Mouse (Mus musculus): ENCODE results near the gene Zfp882. TPM values are rescaled to one million over a fixed set of nuclear protein-coding genes. Genes with fewer than 3 reads are reported as not detected.
A peak's percentile ranks its signal among the peaks of the same experiment; 100 is the strongest.
"Not testable (repeated sequence)": the region's sequence is repeated elsewhere in the genome, so short reads cannot be mapped to it uniquely, and the experiment has no call there.

The Zfp882 gene
- 15.1 and 18.7 TPM in 2 replicates for polyA plus RNA-seq (2015; fragmentation: Nextera tagmentation; extraction: Ambion mirVana)

- Histone ChIP-seq H3K4me1 (0 out of 2 replicates have a peak, but pooled peaks cover 5% of the 10 kb centered on the region), H3K27me3 (no peaks in the 10 kb centered on the region), H3K27ac (peak within 1 kb of the TSS; percentile 97), H3K36me3 (ENCODE audit: poor library complexity, severe bottlenecking) (peaks cover 3% of the 10 kb centered on the region), H3K4me3 (peak within 1 kb of the TSS; percentile 59), H3K9me3 (replicated peaks) (no peaks in the 10 kb centered on the region; the same call in 1 of the 2 replicates), H3K9ac (peak within 1 kb of the TSS; percentile 79), H3K4me2 (peak within 1 kb of the TSS; percentile 63)
- ATAC-seq: peak; percentile 97
- 4% methylated on average over 47 of the region's 47 CpGs for WGBS
These were observed at the start of gene Zfp882, which contains the start of gene Zfp617 for GRCm38 (mm10) chr8:71908309-71909261. Gene Zfp882, plus strand, starts transcription at chr8:71908608. Gene Zfp617, plus strand, starts transcription at chr8:71908635.

GRCm38 (mm10) chr8:71861551-71861950 is 46.9 kb upstream of the Zfp882 start:
- H3K4me2 ChIP-seq; H3K9me3 ChIP-seq (replicated peaks); H3K9ac ChIP-seq; H3K27me3 ChIP-seq; H3K27ac ChIP-seq; H3K36me3 ChIP-seq (ENCODE audit: poor library complexity, severe bottlenecking); ATAC-seq; H3K4me3 ChIP-seq; H3K4me1 ChIP-seq: not testable (repeated sequence)
- 76% methylated on average over 1 of the region's 1 CpGs for WGBS

- not testable (repeated sequence) for H3K4me2 ChIP-seq; H3K36me3 ChIP-seq (ENCODE audit: poor library complexity, severe bottlenecking); ATAC-seq; H3K27ac ChIP-seq; H3K9ac ChIP-seq; H3K27me3 ChIP-seq; H3K9me3 ChIP-seq (replicated peaks); H3K4me1 ChIP-seq; H3K4me3 ChIP-seq
These were observed 46.4 kb upstream of the Zfp882 start for GRCm38 (mm10) chr8:71862038-71862437.

GRCm38 (mm10) chr8:71881618-71882274 is 26.7 kb upstream of the Zfp882 start, which contains the start of gene Zfp709:
Gene Zfp709, plus strand, starts transcription at chr8:71882019.
- Histone ChIP-seq H3K27me3 (no peaks in the 10 kb centered on the region), H3K9ac (peak within 1 kb of the TSS; percentile 84), H3K4me3 (peak within 1 kb of the TSS; percentile 67), H3K4me1 (0 out of 2 replicates have a peak, but pooled peaks cover 8% of the 10 kb centered on the region), H3K36me3 (ENCODE audit: poor library complexity, severe bottlenecking) (peaks cover 24% of the 10 kb centered on the region), H3K27ac (peak within 1 kb of the TSS; percentile 71), H3K9me3 (replicated peaks) (peaks cover 22% of the 10 kb centered on the region), H3K4me2 (peak within 1 kb of the TSS; percentile 91)
- 7% methylated on average over 45 of the region's 45 CpGs for WGBS
- ATAC-seq: peak; percentile 94

DNA sequence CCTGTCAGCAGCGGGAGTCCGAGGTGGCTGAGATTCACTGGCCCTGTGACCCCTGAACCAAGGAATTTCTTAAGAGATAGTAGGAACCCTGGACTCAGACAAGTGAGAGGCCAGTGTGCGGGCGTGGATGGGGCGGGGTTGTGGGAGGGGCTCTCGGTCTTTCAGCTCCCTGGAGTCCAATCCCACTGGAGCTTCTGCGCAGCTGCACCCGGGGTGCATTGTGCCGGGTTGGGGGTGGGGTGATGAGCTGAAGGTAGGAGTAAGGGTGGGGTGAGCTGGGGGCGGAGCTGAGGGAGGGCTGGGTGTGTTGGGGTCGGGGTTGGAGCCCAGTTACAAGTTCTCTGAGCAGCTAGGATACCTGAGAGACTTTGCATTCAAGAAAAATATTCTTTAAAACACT is 7.7 kb upstream of the Zfp882 start:
- not testable (repeated sequence) for H3K27me3 ChIP-seq; H3K4me1 ChIP-seq; H3K9me3 ChIP-seq (replicated peaks); H3K36me3 ChIP-seq (ENCODE audit: poor library complexity, severe bottlenecking); H3K4me2 ChIP-seq; H3K27ac ChIP-seq; H3K4me3 ChIP-seq; ATAC-seq; H3K9ac ChIP-seq
- WGBS: 27% methylated on average over 11 of the region's 11 CpGs

GRCm38 (mm10) chr8:71903084-71903483 is 5.3 kb upstream of the Zfp882 start:
- H3K27me3 ChIP-seq; H3K27ac ChIP-seq; H3K4me1 ChIP-seq; H3K9ac ChIP-seq; ATAC-seq; H3K36me3 ChIP-seq (ENCODE audit: poor library complexity, severe bottlenecking); H3K4me3 ChIP-seq; H3K4me2 ChIP-seq; H3K9me3 ChIP-seq (replicated peaks): not testable (repeated sequence)
- WGBS: 72% methylated on average over 1 of the region's 1 CpGs

DNA sequence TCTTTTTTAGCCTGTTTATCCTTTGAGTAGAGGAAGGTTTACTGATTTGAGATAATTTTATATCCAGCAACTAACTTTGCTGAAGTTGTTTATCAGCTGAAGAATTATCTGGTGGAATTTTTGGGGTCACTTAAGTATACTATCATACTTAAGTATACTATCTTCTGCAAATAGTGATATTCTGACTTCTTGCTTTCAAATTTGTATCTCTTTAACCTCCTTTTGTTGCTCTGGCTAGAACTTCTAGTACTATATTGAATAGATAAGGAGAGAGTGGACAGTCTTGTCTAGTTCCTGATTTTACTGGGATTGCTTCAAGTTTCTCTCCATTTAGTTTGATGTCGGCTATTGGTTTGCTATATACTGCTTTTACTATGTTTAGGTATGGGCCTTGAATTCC is 1.6 kb upstream of the Zfp882 start:
- Histone ChIP-seq H3K27ac (no peak overlapping the region), H3K36me3 (ENCODE audit: poor library complexity, severe bottlenecking) (no peaks in the 10 kb centered on the region), H3K9ac (no peak overlapping the region), H3K4me3 (no peak overlapping the region), H3K4me1 (0 out of 2 replicates have a peak, but pooled peaks cover 5% of the 10 kb centered on the region), H3K4me2 (no peak overlapping the region), H3K27me3 (no peaks in the 10 kb centered on the region), H3K9me3 (replicated peaks) (no peaks in the 10 kb centered on the region; the same call in 1 of the 2 replicates)
- WGBS: 100% methylated on average over 1 of the region's 1 CpGs
- ATAC-seq: no peak

DNA sequence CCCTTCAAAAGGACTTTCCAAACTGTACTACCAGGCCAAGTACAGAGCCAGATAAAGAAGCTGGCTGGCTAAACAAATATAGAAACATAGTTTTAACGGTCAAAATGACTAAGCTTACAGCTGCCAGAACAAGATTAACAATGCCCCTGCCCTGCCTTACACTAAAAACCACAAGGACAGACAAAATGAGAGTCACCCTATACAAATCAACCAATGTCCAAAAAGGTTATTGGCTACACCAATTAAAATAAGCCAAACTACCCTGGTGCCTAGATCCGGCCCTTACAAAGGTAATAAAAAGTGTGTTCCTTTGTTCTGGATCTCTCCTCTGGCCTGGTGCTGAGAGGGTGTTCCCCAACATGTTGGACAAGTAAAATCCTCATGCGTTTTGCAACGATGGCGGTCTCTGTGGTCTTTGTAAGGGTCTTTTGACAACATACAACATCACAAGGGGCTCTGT is 580 bp upstream of the Zfp882 start:
- 95% methylated on average over 5 of the region's 5 CpGs for WGBS
- Histone ChIP-seq H3K4me2 (peak overlapping the region; percentile 63), H3K9ac (no peak overlapping the region), H3K4me1 (0 out of 2 replicates have a peak, but pooled peaks cover 5% of the 10 kb centered on the region), H3K9me3 (replicated peaks) (no peaks in the 10 kb centered on the region; the same call in 1 of the 2 replicates), H3K4me3 (peak overlapping the region; percentile 59), H3K27ac (peak overlapping the region; percentile 97), H3K36me3 (ENCODE audit: poor library complexity, severe bottlenecking) (no peaks in the 10 kb centered on the region), H3K27me3 (no peaks in the 10 kb centered on the region)
- no peak for ATAC-seq

- H3K9ac ChIP-seq: no peak overlapping the region
- peaks cover 37% of the 10 kb centered on the region for H3K36me3 ChIP-seq (ENCODE audit: poor library complexity, severe bottlenecking)
- no peak overlapping the region for H3K4me2 ChIP-seq
- no peak overlapping the region for H3K4me3 ChIP-seq
- no peak for ATAC-seq
- no peaks in the 10 kb centered on the region for H3K27me3 ChIP-seq
- 87% methylated on average over 2 of the region's 2 CpGs for WGBS
- H3K27ac ChIP-seq: no peak overlapping the region
- 0 out of 2 replicates have a peak, but pooled peaks cover 5% of the 10 kb centered on the region for H3K4me1 ChIP-seq
- no peaks in the 10 kb centered on the region; the same call in 1 of the 2 replicates for H3K9me3 ChIP-seq (replicated peaks)
These were observed 3.9 kb downstream of the Zfp882 start for GRCm38 (mm10) chr8:71912286-71912685.

- H3K9ac ChIP-seq: peak overlapping the region; percentile 84
- ATAC-seq: peak; percentile 99
- peaks cover 12% of the 10 kb centered on the region for H3K4me1 ChIP-seq
- no peaks in the 10 kb centered on the region for H3K27me3 ChIP-seq
- peaks cover 9% of the 10 kb centered on the region; the same call in 1 of the 2 replicates for H3K36me3 ChIP-seq (ENCODE audit: poor library complexity, severe bottlenecking)
- H3K4me3 ChIP-seq: peak overlapping the region; percentile 70
- WGBS: under 1% methylated on average over 57 of the region's 57 CpGs
- no peaks in the 10 kb centered on the region for H3K9me3 ChIP-seq (replicated peaks)
- peak overlapping the region; percentile 75 for H3K4me2 ChIP-seq
- H3K27ac ChIP-seq: peak overlapping the region; percentile 98
These were observed 14.4 kb downstream of the Zfp882 start for GRCm38 (mm10) chr8:71922567-71923401.

GRCm38 (mm10) chr8:71925791-71926190 is 17.4 kb downstream of the Zfp882 start:
- peaks cover 24% of the 10 kb centered on the region for H3K36me3 ChIP-seq (ENCODE audit: poor library complexity, severe bottlenecking)
- no peak overlapping the region for H3K9ac ChIP-seq
- no peak for ATAC-seq
- no peaks in the 10 kb centered on the region for H3K9me3 ChIP-seq (replicated peaks)
- no peaks in the 10 kb centered on the region for H3K27me3 ChIP-seq
- 97% methylated on average over 5 of the region's 5 CpGs for WGBS
- no peak overlapping the region for H3K27ac ChIP-seq
- no peak overlapping the region for H3K4me3 ChIP-seq
- H3K4me2 ChIP-seq: no peak overlapping the region
- H3K4me1 ChIP-seq: peaks cover 12% of the 10 kb centered on the region
